Mouse (Mus musculus) forebrain, embryonic 15.5 days (tissue): ENCODE measurements around the gene Xirp1. TPM values are rescaled to one million over a fixed set of nuclear protein-coding genes. Genes with fewer than 3 reads are reported as not detected.
"Not testable (repeated sequence)": the region's sequence is repeated elsewhere in the genome, so short reads cannot be mapped to it uniquely, and the experiment has no call there.

Source experiments
- ATAC-seq: fragments of 200-750 bp; cut with Nextera tagmentation; replicated peaks from 2 replicates; pipeline ENCODE4 v1.8.0; 2017; ENCODE audit warnings: mild to moderate bottlenecking, moderate TSS enrichment, moderate library complexity
- H3K27ac ChIP-seq: fragments of 300-500 bp; sonication (generic); replicated peaks from 2 replicates; pipeline ENCODE4 v1.5.1; 2015; ENCODE audit warnings: mild to moderate bottlenecking, inconsistent platforms
- H3K27me3 ChIP-seq: fragments of 300-500 bp; sonication (generic); 2 replicates; pipeline ENCODE4 v1.6.1; 2015; ENCODE audit warnings: inconsistent platforms
- H3K36me3 ChIP-seq: fragments of 300-500 bp; sonication (generic); 2 replicates; pipeline ENCODE4 v1.6.1; 2015; ENCODE audit warnings: mild to moderate bottlenecking, inconsistent platforms
- H3K4me1 ChIP-seq: fragments of 300-500 bp; sonication (generic); 2 replicates; pipeline ENCODE4 v1.6.1; 2015; ENCODE audit warnings: inconsistent platforms
- H3K4me2 ChIP-seq: fragments of 300-500 bp; sonication (generic); replicated peaks from 2 replicates; pipeline ENCODE4 v1.6.1; 2015; ENCODE audit warnings: mild to moderate bottlenecking, inconsistent platforms
- H3K4me3 ChIP-seq: fragments of 300-500 bp; sonication (generic); 2 replicates; pipeline ENCODE4 v1.5.1; 2015; ENCODE audit warnings: mild to moderate bottlenecking, inconsistent platforms
- H3K9ac ChIP-seq: fragments of 300-500 bp; sonication (generic); replicated peaks from 2 replicates; pipeline ENCODE4 v1.6.1; 2015; ENCODE audit warnings: mild to moderate bottlenecking, inconsistent platforms
- H3K9me3 ChIP-seq: fragments of 300-500 bp; sonication (generic); 2 replicates; pipeline ENCODE4 v1.6.1; 2016; ENCODE audit warnings: inconsistent platforms
- WGBS: fragments of 180-500 bp; shearing (Covaris S2); methylation state at CpG from one replicate; pipeline ENCODE4 v1.1.7; 2015; ENCODE audit warnings: mixed read lengths; 5-methylcytosine and 5-hydroxymethylcytosine counted together
- polyA plus RNA-seq: library from polyadenylated mRNA; unstranded; fragments of >200 nt; fragmentation: Nextera tagmentation; extraction: Ambion mirVana; gene quantifications from 2 replicates; pipeline ENCODE4 v1.2.1, GENCODE M21; 2015

The Xirp1 gene
- polyA plus RNA-seq, 1 experiment from 2014 or later = not detected

- ATAC-seq = no peak
- Histone ChIP-seq H3K36me3 (no peaks in the 10 kb centered on the region), H3K27ac (no peak overlapping the region), H3K4me1 (peaks cover 11% of the 10 kb centered on the region), H3K9ac (no peak overlapping the region), H3K27me3 (no peaks in the 10 kb centered on the region), H3K9me3 (no peaks in the 10 kb centered on the region), H3K4me3 (no peak overlapping the region), H3K4me2 (no peak overlapping the region)
- 79% methylated on average over 6 of the region's 6 CpGs for WGBS
These were observed 8.6 kb downstream of the Xirp1 start for GRCm38 (mm10) chr9:120014828-120015227.

- WGBS = 73% methylated on average over 11 of the region's 11 CpGs
- no peak overlapping the region for H3K27ac ChIP-seq
- ATAC-seq = no peak
- H3K4me3 ChIP-seq = no peak overlapping the region
- no peak overlapping the region for H3K4me2 ChIP-seq
- H3K9me3 ChIP-seq = no peaks in the 10 kb centered on the region
- no peaks in the 10 kb centered on the region for H3K27me3 ChIP-seq
- peaks cover 11% of the 10 kb centered on the region for H3K4me1 ChIP-seq
- no peaks in the 10 kb centered on the region for H3K36me3 ChIP-seq
- no peak overlapping the region for H3K9ac ChIP-seq
These were observed 10.1 kb downstream of the Xirp1 start for GRCm38 (mm10) chr9:120013251-120013820.

GRCm38 (mm10) chr9:120012781-120013180 is 10.6 kb downstream of the Xirp1 start:
- H3K27ac ChIP-seq = no peak overlapping the region
- H3K4me2 ChIP-seq = no peak overlapping the region
- peaks cover 11% of the 10 kb centered on the region for H3K4me1 ChIP-seq
- H3K9ac ChIP-seq = no peak overlapping the region
- H3K9me3 ChIP-seq = no peaks in the 10 kb centered on the region
- WGBS = 89% methylated on average over 5 of the region's 5 CpGs
- no peak overlapping the region for H3K4me3 ChIP-seq
- no peak for ATAC-seq
- no peaks in the 10 kb centered on the region for H3K36me3 ChIP-seq
- no peaks in the 10 kb centered on the region for H3K27me3 ChIP-seq

GRCm38 (mm10) chr9:120012161-120012560 is 11.2 kb downstream of the Xirp1 start:
- 85% methylated on average over 6 of the region's 6 CpGs for WGBS
- H3K27me3 ChIP-seq, H3K27ac ChIP-seq, H3K9ac ChIP-seq, H3K4me2 ChIP-seq, H3K36me3 ChIP-seq, ATAC-seq, H3K4me3 ChIP-seq, H3K9me3 ChIP-seq: not testable (repeated sequence)
- peaks cover 11% of the 10 kb centered on the region for H3K4me1 ChIP-seq

- Histone ChIP-seq H3K36me3 (no peaks in the 10 kb centered on the region), H3K9ac (peak overlapping the region; percentile 37), H3K27ac (peak overlapping the region; percentile 90), H3K4me1 (peaks cover 11% of the 10 kb centered on the region), H3K4me2 (peak overlapping the region; percentile 75), H3K4me3 (peak overlapping the region; percentile 45), H3K9me3 (no peaks in the 10 kb centered on the region), H3K27me3 (no peaks in the 10 kb centered on the region)
- peak; percentile 77 for ATAC-seq
- WGBS = 2% methylated on average over 10 of the region's 10 CpGs
These were observed 11.9 kb downstream of the Xirp1 start for GRCm38 (mm10) chr9:120011533-120011932.

- H3K27ac ChIP-seq = peak overlapping the region; percentile 90
- H3K36me3 ChIP-seq = no peaks in the 10 kb centered on the region
- no peaks in the 10 kb centered on the region for H3K27me3 ChIP-seq
- peak overlapping the region; percentile 45 for H3K4me3 ChIP-seq
- peak overlapping the region; percentile 75 for H3K4me2 ChIP-seq
- peak; percentile 93 for ATAC-seq
- peak overlapping the region; percentile 46 for H3K9ac ChIP-seq
- peaks cover 11% of the 10 kb centered on the region for H3K4me1 ChIP-seq
- no peaks in the 10 kb centered on the region for H3K9me3 ChIP-seq
- 2% methylated on average over 49 of the region's 60 CpGs for WGBS
These were observed 12.5 kb downstream of the Xirp1 start for GRCm38 (mm10) chr9:120010781-120011511.

- WGBS = 97% methylated on average over 3 of the region's 3 CpGs
- Histone ChIP-seq H3K4me1 (peaks cover 11% of the 10 kb centered on the region), H3K27me3 (no peaks in the 10 kb centered on the region)
These were observed 13.5 kb downstream of the Xirp1 start for GRCm38 (mm10) chr9:120009871-120010270.

GRCm38 (mm10) chr9:120009226-120009841 is 14.1 kb downstream of the Xirp1 start:
- ATAC-seq = no peak
- Histone ChIP-seq H3K36me3 (no peaks in the 10 kb centered on the region), H3K27me3 (no peaks in the 10 kb centered on the region), H3K9me3 (no peaks in the 10 kb centered on the region), H3K4me3 (no peak overlapping the region), H3K4me1 (peaks cover 12% of the 10 kb centered on the region), H3K27ac (no peak overlapping the region), H3K4me2 (no peak overlapping the region), H3K9ac (no peak overlapping the region)
- WGBS = 82% methylated on average over 7 of the region's 7 CpGs

More at GRCm38 (mm10) chr9:120009871-120010270, 13.5 kb downstream of the Xirp1 start:
- Histone ChIP-seq H3K27ac (no peak overlapping the region), H3K9ac (no peak overlapping the region), H3K4me2 (no peak overlapping the region), H3K36me3 (no peaks in the 10 kb centered on the region), H3K4me3 (no peak overlapping the region), H3K9me3 (no peaks in the 10 kb centered on the region)
- ATAC-seq = no peak

GRCm38 (mm10) chr9:120007833-120008232 is 15.6 kb downstream of the Xirp1 start:
- Histone ChIP-seq H3K27ac (no peak overlapping the region), H3K4me2 (no peak overlapping the region), H3K4me1 (peaks cover 16% of the 10 kb centered on the region), H3K9me3 (no peaks in the 10 kb centered on the region), H3K4me3 (no peak overlapping the region), H3K27me3 (no peaks in the 10 kb centered on the region), H3K36me3 (no peaks in the 10 kb centered on the region), H3K9ac (no peak overlapping the region)
- ATAC-seq = no peak
- 89% methylated on average over 1 of the region's 1 CpGs for WGBS

- Histone ChIP-seq H3K36me3 (no peaks in the 10 kb centered on the region), H3K27me3 (no peaks in the 10 kb centered on the region), H3K9me3 (no peaks in the 10 kb centered on the region), H3K4me2 (no peak overlapping the region), H3K4me3 (no peak overlapping the region), H3K27ac (no peak overlapping the region), H3K9ac (no peak overlapping the region), H3K4me1 (peaks cover 19% of the 10 kb centered on the region)
- ATAC-seq = no peak
- 77% methylated on average over 3 of the region's 3 CpGs for whole genome bisulfite sequencing
These were observed 17.5 kb downstream of the Xirp1 start for GRCm38 (mm10) chr9:120005936-120006335.

GRCm38 (mm10) chr9:120002893-120003292 is 20.5 kb downstream of the Xirp1 start:
- no peaks in the 10 kb centered on the region for H3K9me3 ChIP-seq
- 82% methylated on average over 5 of the region's 5 CpGs for WGBS
- no peaks in the 10 kb centered on the region for H3K27me3 ChIP-seq

GRCm38 (mm10) chr9:120001945-120002725 is 21.3 kb downstream of the Xirp1 start:
- H3K27ac ChIP-seq = no peak overlapping the region
- H3K36me3 ChIP-seq = no peaks in the 10 kb centered on the region
- H3K9me3 ChIP-seq = no peaks in the 10 kb centered on the region
- peaks cover 13% of the 10 kb centered on the region for H3K4me1 ChIP-seq
- ATAC-seq = peak; percentile 55
- no peaks in the 10 kb centered on the region for H3K27me3 ChIP-seq
- H3K9ac ChIP-seq = peak overlapping the region; percentile 13
- 10% methylated on average over 31 of the region's 31 CpGs for WGBS
- H3K4me3 ChIP-seq = peak overlapping the region; percentile 34
- peak overlapping the region; percentile 55 for H3K4me2 ChIP-seq

More at GRCm38 (mm10) chr9:120002893-120003292, 20.5 kb downstream of the Xirp1 start:
- Histone ChIP-seq H3K4me2 (no peak overlapping the region), H3K9ac (no peak overlapping the region), H3K27ac (no peak overlapping the region), H3K4me3 (no peak overlapping the region), H3K36me3 (no peaks in the 10 kb centered on the region), H3K4me1 (peaks cover 13% of the 10 kb centered on the region)
- ATAC-seq = no peak
